Mouse (Mus musculus): ENCODE measurements around the gene Nek3. TPM values are rescaled to one million over a fixed set of nuclear protein-coding genes. Genes with fewer than 3 reads are reported as not detected.

The Nek3 gene
- 4.7 and 5.0 TPM in 2 replicates for polyA plus RNA-seq (2016; fragmentation: Nextera tagmentation; extraction: Ambion mirVana)

GRCm38 (mm10) chr8:22166080-22166603, at the start of gene Nek3:
TSS of gene Nek3 (minus strand) at chr8:22166435.
- peaks cover 29% of the 10 kb centered on the region for H3K36me3 ChIP-seq
- H3K4me3 ChIP-seq: peak within 1 kb of the TSS; percentile 73
- H3K27me3 ChIP-seq (replicated peaks): no peaks in the 10 kb centered on the region
- WGBS: under 1% methylated on average over 34 of the region's 43 CpGs
- peak within 1 kb of the TSS; percentile 70 for H3K9ac ChIP-seq
- H3K4me2 ChIP-seq: peak within 1 kb of the TSS; percentile 67
- H3K27ac ChIP-seq (ENCODE audit: poor library complexity, severe bottlenecking): 0 out of 2 replicates have a peak within 1 kb of the TSS, but pooled peaks have one; percentile 51
- peaks cover 9% of the 10 kb centered on the region for H3K4me1 ChIP-seq (replicated peaks)
- ATAC-seq (ENCODE audit: insufficient number of reproducible peaks, low FRiP score): peak; percentile 98
- H3K9me3 ChIP-seq (replicated peaks): no peaks in the 10 kb centered on the region

GRCm38 (mm10) chr8:22214826-22215225, 48.6 kb upstream of the Nek3 start:
- WGBS: 84% methylated on average over 10 of the region's 10 CpGs
- Histone ChIP-seq H3K27ac (ENCODE audit: poor library complexity, severe bottlenecking) (no peak overlapping the region), H3K36me3 (peaks cover 74% of the 10 kb centered on the region), H3K4me3 (no peak overlapping the region), H3K4me1 (replicated peaks) (no peaks in the 10 kb centered on the region), H3K4me2 (no peak overlapping the region), H3K9me3 (replicated peaks) (no peaks in the 10 kb centered on the region), H3K9ac (no peak overlapping the region), H3K27me3 (replicated peaks) (no peaks in the 10 kb centered on the region)
- no peak for ATAC-seq (ENCODE audit: insufficient number of reproducible peaks, low FRiP score)

- Histone ChIP-seq H3K27ac (ENCODE audit: poor library complexity, severe bottlenecking) (no peak overlapping the region), H3K4me2 (no peak overlapping the region), H3K4me1 (replicated peaks) (peaks cover 16% of the 10 kb centered on the region), H3K36me3 (peaks cover 52% of the 10 kb centered on the region), H3K9me3 (replicated peaks) (no peaks in the 10 kb centered on the region), H3K9ac (no peak overlapping the region), H3K4me3 (no peak overlapping the region), H3K27me3 (replicated peaks) (no peaks in the 10 kb centered on the region)
- peak; percentile 93 for ATAC-seq (ENCODE audit: insufficient number of reproducible peaks, low FRiP score)
- 15% methylated on average over 5 of the region's 5 CpGs for WGBS
Observed at GRCm38 (mm10) chr8:22209012-22209411, 42.8 kb upstream of the Nek3 start.

GRCm38 (mm10) chr8:22207535-22207934, 41.3 kb upstream of the Nek3 start:
- Histone ChIP-seq H3K4me3 (no peak overlapping the region), H3K4me1 (replicated peaks) (peaks cover 16% of the 10 kb centered on the region), H3K27ac (ENCODE audit: poor library complexity, severe bottlenecking) (no peak overlapping the region), H3K9ac (no peak overlapping the region), H3K4me2 (no peak overlapping the region), H3K27me3 (replicated peaks) (no peaks in the 10 kb centered on the region), H3K36me3 (peaks cover 51% of the 10 kb centered on the region), H3K9me3 (replicated peaks) (no peaks in the 10 kb centered on the region)
- ATAC-seq (ENCODE audit: insufficient number of reproducible peaks, low FRiP score): no peak
- WGBS: 64% methylated on average over 4 of the region's 4 CpGs

- Histone ChIP-seq H3K9me3 (replicated peaks) (no peaks in the 10 kb centered on the region; the same call in 1 of the 2 replicates), H3K9ac (no peak overlapping the region), H3K27me3 (replicated peaks) (no peaks in the 10 kb centered on the region), H3K4me3 (no peak overlapping the region), H3K36me3 (peaks cover 38% of the 10 kb centered on the region), H3K4me1 (replicated peaks) (peaks cover under 1% of the 10 kb centered on the region; the same call in 1 of the 2 replicates), H3K4me2 (no peak overlapping the region), H3K27ac (ENCODE audit: poor library complexity, severe bottlenecking) (no peak overlapping the region)
- ATAC-seq (ENCODE audit: insufficient number of reproducible peaks, low FRiP score): no peak
- WGBS: 93% methylated on average over 8 of the region's 8 CpGs
Observed at GRCm38 (mm10) chr8:22199481-22199880, 33.2 kb upstream of the Nek3 start.

- Histone ChIP-seq H3K27me3 (replicated peaks) (no peaks in the 10 kb centered on the region), H3K9ac (no peak overlapping the region), H3K9me3 (replicated peaks) (no peaks in the 10 kb centered on the region; the same call in 1 of the 2 replicates), H3K27ac (ENCODE audit: poor library complexity, severe bottlenecking) (no peak overlapping the region), H3K4me2 (no peak overlapping the region), H3K4me1 (replicated peaks) (peaks cover 8% of the 10 kb centered on the region; the same call in 1 of the 2 replicates), H3K4me3 (no peak overlapping the region), H3K36me3 (peaks cover 32% of the 10 kb centered on the region)
- no peak for ATAC-seq (ENCODE audit: insufficient number of reproducible peaks, low FRiP score)
- WGBS: 90% methylated on average over 6 of the region's 6 CpGs
Observed at GRCm38 (mm10) chr8:22197914-22198313, 31.7 kb upstream of the Nek3 start.

GRCm38 (mm10) chr8:22193432-22194010, 27.3 kb upstream of the Nek3 start:
- H3K9me3 ChIP-seq (replicated peaks): no peaks in the 10 kb centered on the region
- peaks cover 8% of the 10 kb centered on the region; the same call in 1 of the 2 replicates for H3K4me1 ChIP-seq (replicated peaks)
- ATAC-seq (ENCODE audit: insufficient number of reproducible peaks, low FRiP score): no peak
- H3K27me3 ChIP-seq (replicated peaks): no peaks in the 10 kb centered on the region
- 13% methylated on average over 12 of the region's 12 CpGs for WGBS
- peak overlapping the region; percentile 95 for H3K9ac ChIP-seq
- peaks cover 4% of the 10 kb centered on the region for H3K36me3 ChIP-seq
- H3K27ac ChIP-seq (ENCODE audit: poor library complexity, severe bottlenecking): peak overlapping the region; percentile 96
- peak overlapping the region; percentile 71 for H3K4me2 ChIP-seq
- peak overlapping the region; percentile 75 for H3K4me3 ChIP-seq

GRCm38 (mm10) chr8:22192660-22193431, 26.6 kb upstream of the Nek3 start, which contains the start of gene Vps36:
TSS of gene Vps36 (plus strand) at chr8:22192809.
- ATAC-seq (ENCODE audit: insufficient number of reproducible peaks, low FRiP score): peak; percentile 95
- peak within 1 kb of the TSS; percentile 95 for H3K9ac ChIP-seq
- peaks cover 8% of the 10 kb centered on the region; the same call in 1 of the 2 replicates for H3K4me1 ChIP-seq (replicated peaks)
- peak within 1 kb of the TSS; percentile 75 for H3K4me3 ChIP-seq
- peaks cover 2% of the 10 kb centered on the region for H3K36me3 ChIP-seq
- under 1% methylated on average over 73 of the region's 73 CpGs for WGBS
- H3K4me2 ChIP-seq: peak within 1 kb of the TSS; percentile 71
- no peaks in the 10 kb centered on the region for H3K9me3 ChIP-seq (replicated peaks)
- no peaks in the 10 kb centered on the region for H3K27me3 ChIP-seq (replicated peaks)
- peak within 1 kb of the TSS; percentile 96 for H3K27ac ChIP-seq (ENCODE audit: poor library complexity, severe bottlenecking)

- H3K4me2 ChIP-seq: peak within 1 kb of the TSS; percentile 88
- ATAC-seq (ENCODE audit: insufficient number of reproducible peaks, low FRiP score): peak; percentile 98
- H3K27me3 ChIP-seq (replicated peaks): no peaks in the 10 kb centered on the region
- H3K27ac ChIP-seq (ENCODE audit: poor library complexity, severe bottlenecking): peak within 1 kb of the TSS; percentile 85
- no peaks in the 10 kb centered on the region for H3K9me3 ChIP-seq (replicated peaks)
- peak within 1 kb of the TSS; percentile 79 for H3K9ac ChIP-seq
- H3K36me3 ChIP-seq: no peaks in the 10 kb centered on the region
- H3K4me1 ChIP-seq (replicated peaks): peaks cover 10% of the 10 kb centered on the region; the same call in 1 of the 2 replicates
- 2% methylated on average over 63 of the region's 63 CpGs for WGBS
- H3K4me3 ChIP-seq: peak within 1 kb of the TSS; percentile 82
Observed at GRCm38 (mm10) chr8:22185431-22186397, 19.5 kb upstream of the Nek3 start, which contains the start of gene Ckap2. TSS of gene Ckap2 (minus strand) at chr8:22185819.

- Histone ChIP-seq H3K36me3 (no peaks in the 10 kb centered on the region), H3K4me3 (peak overlapping the region; percentile 82), H3K4me2 (peak overlapping the region; percentile 88), H3K9me3 (replicated peaks) (no peaks in the 10 kb centered on the region), H3K27me3 (replicated peaks) (no peaks in the 10 kb centered on the region), H3K9ac (peak overlapping the region; percentile 48; the same call in 1 of the 2 replicates), H3K4me1 (replicated peaks) (peaks cover 18% of the 10 kb centered on the region; the same call in 1 of the 2 replicates), H3K27ac (ENCODE audit: poor library complexity, severe bottlenecking) (peak overlapping the region; percentile 85; the same call in 1 of the 2 replicates)
- peak; percentile 49 for ATAC-seq (ENCODE audit: insufficient number of reproducible peaks, low FRiP score)
- under 1% methylated on average over 3 of the region's 3 CpGs for WGBS
Observed at GRCm38 (mm10) chr8:22184884-22185283, 18.6 kb upstream of the Nek3 start.
